Comparison of ENCODE assay signal across 8 mouse cellular contexts in the genomic region with DNA sequence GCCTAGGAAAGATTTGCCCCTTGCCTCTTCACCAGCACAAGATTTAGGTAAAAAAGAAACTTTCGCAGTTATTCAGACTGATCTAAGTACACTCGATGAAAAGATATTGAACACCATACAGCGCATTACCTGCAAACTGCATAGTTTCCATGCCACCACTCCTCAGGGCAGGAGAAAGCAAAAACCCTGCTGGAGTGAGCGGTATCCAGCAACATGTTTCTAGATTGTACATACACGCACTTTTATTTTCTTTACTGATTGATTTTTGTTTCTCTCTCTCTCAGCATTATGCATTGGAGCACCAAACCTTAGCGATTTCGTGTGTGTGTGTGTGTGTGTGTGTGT. TPM values are rescaled to one million over a fixed set of nuclear protein-coding genes. Genes with fewer than 3 reads are reported as not detected.
DNase-seq lines count a peak whose midpoint lies in the region; ATAC-seq and TF ChIP-seq lines count a peak whose summit lies in the region.

No protein-coding gene starts in this region.

- H3K27ac ChIP-seq in liver, adult 2 months (replicated peaks; ENCODE audit: insufficient read depth, low read depth, low read length) = no peak overlapping the region
- H3K27ac ChIP-seq in embryonic facial prominence, embryonic 15.5 days (replicated peaks) = no peak overlapping the region
- H3K27ac ChIP-seq in limb, embryonic 10.5 days = no peak overlapping the region; the same call in 1 of the 2 replicates
- no peak overlapping the region; the same call in 1 of the 2 replicates for H3K27ac ChIP-seq in neural tube, embryonic 15.5 days (replicated peaks)

- no peak for TF ChIP-seq POLR2A in liver, adult 2 months (IDR thresholded peaks at IDR 0.05; ENCODE audit: extremely low read depth, insufficient read depth, low read length)

- no peaks in the 10 kb centered on the region for H3K9me3 ChIP-seq in embryonic facial prominence, embryonic 15.5 days (replicated peaks)
- no peaks in the 10 kb centered on the region for H3K9me3 ChIP-seq in limb, embryonic 10.5 days (replicated peaks)
- no peaks in the 10 kb centered on the region for H3K9me3 ChIP-seq in neural tube, embryonic 15.5 days (replicated peaks)

- ATAC-seq in embryonic facial prominence, embryonic 15.5 days (ENCODE audit: insufficient number of reproducible peaks, low FRiP score, low TSS enrichment, low read depth) = peak; percentile 54
- ATAC-seq in neural tube, embryonic 15.5 days (ENCODE audit: low FRiP score) = peak; percentile 61; the same call in 1 of the 2 replicates

- no peaks in the 10 kb centered on the region for H3K27me3 ChIP-seq in liver, adult 2 months (ENCODE audit: control insufficient read depth, insufficient read depth, low read length)
- no peaks in the 10 kb centered on the region for H3K27me3 ChIP-seq in embryonic facial prominence, embryonic 15.5 days
- 0 out of 2 replicates have a peak, but pooled peaks cover 7% of the 10 kb centered on the region for H3K27me3 ChIP-seq in limb, embryonic 10.5 days (ENCODE audit: low read depth, poor library complexity, severe bottlenecking)
- peaks cover 6% of the 10 kb centered on the region; the same call in 1 of the 2 replicates for H3K27me3 ChIP-seq in neural tube, embryonic 15.5 days (replicated peaks)

- no peak for TF ChIP-seq CTCF in liver, adult 2 months (IDR thresholded peaks at IDR 0.05; ENCODE audit: low read depth, low read length)

- H3K79me2 ChIP-seq in liver, adult 2 months (ENCODE audit: control insufficient read depth, insufficient read depth, low read length) = peaks cover 19% of the 10 kb centered on the region

- H3K4me1 ChIP-seq in liver, adult 2 months (ENCODE audit: control insufficient read depth, insufficient read depth, low read length) = peaks cover 9% of the 10 kb centered on the region
- peaks cover 26% of the 10 kb centered on the region for H3K4me1 ChIP-seq in embryonic facial prominence, embryonic 15.5 days
- peaks cover 25% of the 10 kb centered on the region for H3K4me1 ChIP-seq in limb, embryonic 10.5 days
- H3K4me1 ChIP-seq in neural tube, embryonic 15.5 days = peaks cover 34% of the 10 kb centered on the region

- H3K36me3 ChIP-seq in liver, adult 2 months (ENCODE audit: control insufficient read depth, insufficient read depth, low read length) = no peaks in the 10 kb centered on the region
- H3K36me3 ChIP-seq in embryonic facial prominence, embryonic 15.5 days = no peaks in the 10 kb centered on the region
- H3K36me3 ChIP-seq in limb, embryonic 10.5 days = peaks cover 15% of the 10 kb centered on the region
- no peaks in the 10 kb centered on the region for H3K36me3 ChIP-seq in neural tube, embryonic 15.5 days

- no peak for DNase-seq in liver, adult 2 months (ENCODE audit: extremely low read depth, low read depth, low spot score)
- DNase-seq in liver = no peak
- DNase-seq in limb, embryonic 10.5 days (ENCODE audit: low spot score) = no peak
- DNase-seq in spleen, adult 18-20 months = no peak
- DNase-seq in gastrocnemius, adult 18-20 months (ENCODE audit: low spot score) = no peak
- DNase-seq in layer of hippocampus, adult 18-20 months (ENCODE audit: low spot score in 2 of 2) = no peak

- WGBS in liver, adult 2 months = 37% methylated on average over 7 of the region's 7 CpGs
- WGBS in embryonic facial prominence, embryonic 15.5 days = 43% methylated on average over 7 of the region's 7 CpGs
- 50% methylated on average over 7 of the region's 7 CpGs for WGBS in limb, embryonic 10.5 days
- WGBS in neural tube, embryonic 15.5 days = 48% methylated on average over 7 of the region's 7 CpGs

- H3K4me3 ChIP-seq in liver, adult 2 months (ENCODE audit: insufficient read depth, low read depth, low read length) = peak overlapping the region; percentile 98
- H3K4me3 ChIP-seq in embryonic facial prominence, embryonic 15.5 days (replicated peaks) = peak overlapping the region; percentile 99
- H3K4me3 ChIP-seq in limb, embryonic 10.5 days = peak overlapping the region; percentile 99
- H3K4me3 ChIP-seq in neural tube, embryonic 15.5 days (replicated peaks) = peak overlapping the region; percentile 68

- peak overlapping the region; percentile 93 for H3K4me2 ChIP-seq in embryonic facial prominence, embryonic 15.5 days (replicated peaks)
- peak overlapping the region; percentile 94 for H3K4me2 ChIP-seq in neural tube, embryonic 15.5 days

- H3K9ac ChIP-seq in liver, adult 2 months (ENCODE audit: low read depth, low read length) = no peak overlapping the region; the same call in 1 of the 2 replicates
- no peak overlapping the region for H3K9ac ChIP-seq in embryonic facial prominence, embryonic 15.5 days
- no peak overlapping the region for H3K9ac ChIP-seq in neural tube, embryonic 15.5 days (replicated peaks)

RNA-seq across cellular contexts. Expression of a gene that starts 0.3 kb away (rescaled TPM):
- 7.5 and 10.6 TPM in 2 replicates for total RNA-seq in liver, adult 2 months (2014; rRNA removed)
- 9.8 and 13.8 TPM in 2 replicates for polyA plus RNA-seq in liver, adult 2 months (2012; rRNA removed)
- 32.2 and 34.9 TPM in 2 replicates for polyA plus RNA-seq in embryonic facial prominence, embryonic 15.5 days (2015; fragmentation: Nextera tagmentation; extraction: Ambion mirVana)
- polyA plus RNA-seq in limb, embryonic 10.5 days (2016; fragmentation: Nextera tagmentation; extraction: Ambion mirVana) = 28.5 and 32.6 TPM in 2 replicates
- polyA plus RNA-seq in neural tube, embryonic 15.5 days (2015; fragmentation: Nextera tagmentation; extraction: Ambion mirVana) = 48.9 and 49.8 TPM in 2 replicates
- total RNA-seq in gastrocnemius, adult 18-20 months (2021) = 10 to 100 TPM; 13.1 to 13.4 TPM
- 10 to 100 TPM; 76.6 to 81.1 TPM for total RNA-seq in layer of hippocampus, adult 18-20 months (2021)
